Mouse (Mus musculus) C3H10T1/2 (cell line): Measurements from ENCODE around the gene Fgd4. TPM values are rescaled to one million over a fixed set of nuclear protein-coding genes. Genes with fewer than 3 reads are reported as not detected.

Experiments
- polyA plus RNA-seq, 2 experiments: library from polyadenylated mRNA; unstranded; fragments of >200 nt; fragmentation: generic; extraction: Trizol; gene quantifications; one replicate each; pipeline ENCODE4 v1.2.1; 2012; ENCODE audit warnings: missing spikeins in 2 of 2

Gene Fgd4
- polyA plus RNA-seq, result under 1 TPM; 0.19 to 0.26 TPM

GRCm38 (mm10) chr16:16600461-16600860, at the start of gene Fgd4:
Gene Fgd4 (minus strand): TSS chr16:16600549.

Other genes starting within 250 kb of the Fgd4 start
- gene Dnm1l, start 241.6 kb downstream of the Fgd4 start, polyA plus RNA-seq, result 1 to 10 TPM in 1 of 2 experiments, under 1 TPM in 1; 0.89 to 7.3 TPM
- gene Olfr19, start 75.9 kb upstream of the Fgd4 start, polyA plus RNA-seq, result not detected
- gene Spag6l, start 228.9 kb upstream of the Fgd4 start, polyA plus RNA-seq, result not detected